Mouse (Mus musculus) heart, embryonic 15.5 days (tissue): ENCODE measurements around the gene Zbtb7a. TPM values are rescaled to one million over a fixed set of nuclear protein-coding genes. Genes with fewer than 3 reads are reported as not detected.
"Not testable (repeated sequence)": the region's sequence is repeated elsewhere in the genome, so short reads cannot be mapped to it uniquely, and the experiment has no call there.

Experiments
- ATAC-seq: fragments of 200-750 bp; cut with Nextera tagmentation; replicated peaks from 2 replicates; pipeline ENCODE4 v1.8.0; 2017; ENCODE audit warnings: low read depth, moderate TSS enrichment; ENCODE audit not compliant: insufficient number of reproducible peaks, insufficient read depth, low FRiP score
- H3K27ac ChIP-seq: fragments of 300-500 bp; sonication (generic); 2 replicates; pipeline ENCODE4 v1.5.1; 2015; ENCODE audit warnings: mild to moderate bottlenecking, inconsistent platforms
- H3K27me3 ChIP-seq: fragments of 300-500 bp; sonication (generic); 2 replicates; pipeline ENCODE4 v1.6.1; 2015; ENCODE audit warnings: inconsistent platforms
- H3K36me3 ChIP-seq: fragments of 300-500 bp; sonication (generic); 2 replicates; pipeline ENCODE4 v1.6.1; 2015; ENCODE audit warnings: mild to moderate bottlenecking, inconsistent platforms
- H3K4me1 ChIP-seq: fragments of 300-500 bp; sonication (generic); replicated peaks from 2 replicates; pipeline ENCODE4 v1.6.1; 2015; ENCODE audit warnings: inconsistent platforms
- H3K4me2 ChIP-seq: fragments of 300-500 bp; sonication (generic); 2 replicates; pipeline ENCODE4 v1.6.1; 2015; ENCODE audit warnings: inconsistent platforms, mild to moderate bottlenecking, moderate library complexity
- H3K4me3 ChIP-seq: fragments of 300-500 bp; sonication (generic); 2 replicates; pipeline ENCODE4 v1.5.1; 2015; ENCODE audit warnings: mild to moderate bottlenecking, inconsistent platforms
- H3K9ac ChIP-seq: fragments of 300-500 bp; sonication (generic); 2 replicates; pipeline ENCODE4 v1.6.1; 2015; ENCODE audit warnings: mild to moderate bottlenecking, inconsistent platforms
- H3K9me3 ChIP-seq: fragments of 300-500 bp; sonication (generic); replicated peaks from 2 replicates; pipeline ENCODE4 v1.6.1; 2016; ENCODE audit warnings: inconsistent platforms
- WGBS: fragments of 180-500 bp; shearing (Covaris S2); methylation state at CpG from one replicate; pipeline ENCODE4 v1.1.7; 2015; ENCODE audit warnings: mixed read lengths; 5-methylcytosine and 5-hydroxymethylcytosine counted together
- polyA plus RNA-seq: library from polyadenylated mRNA; unstranded; fragments of >200 nt; fragmentation: Nextera tagmentation; extraction: Ambion mirVana; gene quantifications from 2 replicates; pipeline ENCODE4 v1.2.1, GENCODE M21; 2015

Gene Zbtb7a
- polyA plus RNA-seq, 1 experiment from 2014 or later = 25.6 TPM

- Histone ChIP-seq H3K36me3 (peaks cover 24% of the 10 kb centered on the region), H3K4me3 (peak overlapping the region; percentile 36), H3K4me1 (peaks cover 57% of the 10 kb centered on the region), H3K27ac (peak overlapping the region; percentile 91), H3K9ac (no peak overlapping the region), H3K4me2 (peak overlapping the region; percentile 63), H3K9me3 (no peaks in the 10 kb centered on the region), H3K27me3 (no peaks in the 10 kb centered on the region)
- ATAC-seq = peak; percentile 29; the same call in 1 of the 2 replicates
- WGBS = 4% methylated on average over 29 of the region's 29 CpGs
Measured at GRCm38 (mm10) chr10:81174617-81175344, 39.8 kb downstream of the Zbtb7a start.

DNA sequence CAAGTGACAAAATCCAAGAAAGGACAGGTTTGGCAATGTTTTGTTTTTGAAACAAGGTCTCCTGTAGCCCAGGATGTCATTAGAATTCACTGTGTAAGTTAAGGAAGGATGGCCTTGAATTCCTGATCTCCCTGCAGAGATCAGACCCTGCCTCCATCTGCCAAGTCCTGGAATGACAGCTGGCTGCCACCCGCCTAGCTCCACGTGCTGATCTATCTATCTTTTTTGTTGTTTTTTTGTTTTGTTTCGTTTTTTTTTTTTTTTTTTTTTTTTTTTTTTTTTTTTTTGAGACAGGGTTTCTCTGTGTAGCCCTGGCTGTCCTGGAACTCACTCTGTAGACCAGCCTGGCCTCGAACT lies 40.3 kb downstream of the Zbtb7a start:
- peak overlapping the region; percentile 36 for H3K4me3 ChIP-seq

GRCm38 (mm10) chr10:81175936-81176465 lies 41.0 kb downstream of the Zbtb7a start:
- 4% methylated on average over 13 of the region's 13 CpGs for WGBS
- ATAC-seq = peak; percentile 2; the same call in 1 of the 2 replicates
- Histone ChIP-seq H3K4me2 (peak overlapping the region; percentile 84), H3K4me3 (peak overlapping the region; percentile 95), H3K27me3 (no peaks in the 10 kb centered on the region), H3K9ac (peak overlapping the region; percentile 39; the same call in 1 of the 2 replicates), H3K4me1 (peaks cover 67% of the 10 kb centered on the region), H3K9me3 (no peaks in the 10 kb centered on the region), H3K36me3 (peaks cover 36% of the 10 kb centered on the region), H3K27ac (peak overlapping the region; percentile 91)

More for the DNA sequence above, 40.3 kb downstream of the Zbtb7a start:
- not testable (repeated sequence) for H3K27me3 ChIP-seq, H3K9me3 ChIP-seq, ATAC-seq, H3K9ac ChIP-seq
- H3K4me2 ChIP-seq = peak overlapping the region; percentile 63
- WGBS = 14% methylated on average over 4 of the region's 4 CpGs
- peak overlapping the region; percentile 91 for H3K27ac ChIP-seq
- H3K36me3 ChIP-seq = peaks cover 29% of the 10 kb centered on the region
- peaks cover 62% of the 10 kb centered on the region for H3K4me1 ChIP-seq

DNA sequence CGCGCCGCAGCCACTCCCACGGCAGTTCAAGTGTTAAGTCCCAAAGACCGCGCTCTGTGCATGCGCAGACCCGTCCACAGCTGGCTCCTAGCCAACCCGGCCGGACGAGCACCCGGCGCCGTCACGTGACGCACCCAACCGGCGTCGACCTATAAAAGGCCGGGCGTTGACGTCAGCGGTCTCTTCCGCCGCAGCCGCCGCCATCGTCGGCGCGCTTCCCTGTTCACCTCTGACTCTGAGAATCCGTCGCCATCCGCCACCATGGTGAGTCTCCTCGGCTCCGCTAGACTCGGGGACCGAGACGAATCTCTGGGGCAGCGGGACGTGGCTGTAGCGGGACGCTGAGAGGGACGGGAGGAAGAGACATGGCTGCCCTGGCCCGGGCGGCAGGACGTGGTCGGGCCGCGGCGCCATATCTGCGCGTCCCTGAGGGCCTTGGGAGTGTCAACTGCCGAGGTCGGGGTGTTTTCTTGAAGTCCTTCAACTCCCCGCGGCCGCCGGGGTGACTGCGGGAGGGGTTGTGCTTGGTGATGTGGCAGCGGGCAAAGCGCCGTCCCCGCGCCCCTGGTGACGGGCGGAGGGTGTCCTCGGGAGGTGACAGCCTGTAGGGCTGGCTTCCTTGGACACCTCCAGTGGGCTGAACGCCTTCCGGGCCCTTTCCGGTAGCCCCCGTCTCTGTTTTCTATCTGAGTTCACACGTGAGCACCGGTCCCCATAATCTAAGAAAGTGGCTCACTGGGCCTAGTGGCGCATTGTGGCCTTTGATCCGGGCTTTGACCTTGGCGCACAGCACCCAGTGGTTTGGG lies 41.6 kb downstream of the Zbtb7a start, which contains the start of gene Eef2:
TSS of gene Eef2 (plus strand) at position 166 of the 806 bp plus-strand sequence.
- WGBS = under 1% methylated on average over 77 of the region's 77 CpGs
- peaks cover 43% of the 10 kb centered on the region for H3K36me3 ChIP-seq
- peak within 1 kb of the TSS; percentile 95 for H3K4me3 ChIP-seq
- H3K9ac ChIP-seq = peak within 1 kb of the TSS; percentile 97
- H3K27ac ChIP-seq = peak within 1 kb of the TSS; percentile 91
- H3K27me3 ChIP-seq = no peaks in the 10 kb centered on the region
- H3K9me3 ChIP-seq = no peaks in the 10 kb centered on the region
- H3K4me1 ChIP-seq = peaks cover 74% of the 10 kb centered on the region
- peak within 1 kb of the TSS; percentile 84 for H3K4me2 ChIP-seq
- ATAC-seq = peak; percentile 80

DNA sequence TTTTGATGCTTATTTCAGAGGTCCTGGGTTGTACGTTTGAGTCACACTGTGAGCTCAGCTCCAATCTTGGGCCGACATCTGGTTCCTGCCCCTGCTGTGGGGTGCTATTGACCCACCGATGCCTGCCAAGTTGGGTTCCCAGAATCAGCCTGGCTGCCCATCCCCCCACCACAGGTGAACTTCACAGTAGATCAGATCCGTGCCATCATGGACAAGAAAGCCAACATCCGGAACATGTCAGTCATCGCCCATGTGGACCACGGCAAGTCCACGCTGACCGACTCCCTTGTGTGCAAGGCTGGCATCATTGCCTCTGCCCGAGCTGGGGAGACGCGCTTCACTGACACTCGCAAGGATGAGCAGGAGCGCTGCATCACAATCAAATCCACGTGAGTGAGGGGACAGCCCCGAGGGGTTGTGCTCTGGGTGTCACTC lies 42.5 kb downstream of the Zbtb7a start:
- Histone ChIP-seq H3K4me2 (peak overlapping the region; percentile 84), H3K4me3 (peak overlapping the region; percentile 95), H3K27ac (peak overlapping the region; percentile 91), H3K27me3 (no peaks in the 10 kb centered on the region), H3K9me3 (no peaks in the 10 kb centered on the region), H3K36me3 (peaks cover 50% of the 10 kb centered on the region), H3K9ac (peak overlapping the region; percentile 97), H3K4me1 (peaks cover 81% of the 10 kb centered on the region)
- WGBS = 6% methylated on average over 16 of the region's 16 CpGs
- ATAC-seq = no peak

GRCm38 (mm10) chr10:81177958-81178712 lies 43.1 kb downstream of the Zbtb7a start:
- 52% methylated on average over 14 of the region's 14 CpGs for WGBS
- peak overlapping the region; percentile 91 for H3K27ac ChIP-seq

DNA sequence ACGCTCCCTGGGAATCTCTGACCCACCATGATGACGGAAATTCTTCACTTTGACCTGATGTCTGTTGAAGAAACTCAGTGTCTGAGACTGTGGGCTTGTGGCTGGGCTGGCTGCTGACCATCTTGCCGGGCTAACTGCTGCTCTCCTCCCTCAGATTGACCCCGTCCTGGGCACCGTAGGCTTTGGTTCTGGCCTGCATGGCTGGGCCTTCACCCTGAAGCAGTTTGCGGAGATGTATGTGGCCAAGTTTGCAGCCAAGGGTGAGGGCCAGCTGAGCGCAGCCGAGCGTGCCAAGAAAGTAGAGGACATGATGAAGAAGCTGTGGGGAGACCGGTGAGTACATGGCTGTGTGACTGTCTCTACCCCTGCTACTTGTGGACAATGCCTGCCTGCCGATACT lies 43.9 kb downstream of the Zbtb7a start:
- 90% methylated on average over 11 of the region's 11 CpGs for WGBS
- H3K36me3 ChIP-seq = peaks cover 52% of the 10 kb centered on the region
- H3K9me3 ChIP-seq = no peaks in the 10 kb centered on the region
- H3K4me3 ChIP-seq = peak overlapping the region; percentile 95; the same call in 1 of the 2 replicates
- peak overlapping the region; percentile 14; the same call in 1 of the 2 replicates for H3K27ac ChIP-seq
- ATAC-seq = no peak
- H3K4me2 ChIP-seq = no peak overlapping the region
- no peaks in the 10 kb centered on the region for H3K27me3 ChIP-seq
- H3K4me1 ChIP-seq = peaks cover 75% of the 10 kb centered on the region
- H3K9ac ChIP-seq = no peak overlapping the region

More at GRCm38 (mm10) chr10:81177958-81178712, 43.1 kb downstream of the Zbtb7a start:
- H3K27me3 ChIP-seq = no peaks in the 10 kb centered on the region
- peaks cover 50% of the 10 kb centered on the region for H3K36me3 ChIP-seq
- no peak for ATAC-seq
- peak overlapping the region; percentile 97 for H3K9ac ChIP-seq
- H3K4me3 ChIP-seq = peak overlapping the region; percentile 95
- peaks cover 77% of the 10 kb centered on the region for H3K4me1 ChIP-seq
- peak overlapping the region; percentile 84 for H3K4me2 ChIP-seq
- no peaks in the 10 kb centered on the region for H3K9me3 ChIP-seq

DNA sequence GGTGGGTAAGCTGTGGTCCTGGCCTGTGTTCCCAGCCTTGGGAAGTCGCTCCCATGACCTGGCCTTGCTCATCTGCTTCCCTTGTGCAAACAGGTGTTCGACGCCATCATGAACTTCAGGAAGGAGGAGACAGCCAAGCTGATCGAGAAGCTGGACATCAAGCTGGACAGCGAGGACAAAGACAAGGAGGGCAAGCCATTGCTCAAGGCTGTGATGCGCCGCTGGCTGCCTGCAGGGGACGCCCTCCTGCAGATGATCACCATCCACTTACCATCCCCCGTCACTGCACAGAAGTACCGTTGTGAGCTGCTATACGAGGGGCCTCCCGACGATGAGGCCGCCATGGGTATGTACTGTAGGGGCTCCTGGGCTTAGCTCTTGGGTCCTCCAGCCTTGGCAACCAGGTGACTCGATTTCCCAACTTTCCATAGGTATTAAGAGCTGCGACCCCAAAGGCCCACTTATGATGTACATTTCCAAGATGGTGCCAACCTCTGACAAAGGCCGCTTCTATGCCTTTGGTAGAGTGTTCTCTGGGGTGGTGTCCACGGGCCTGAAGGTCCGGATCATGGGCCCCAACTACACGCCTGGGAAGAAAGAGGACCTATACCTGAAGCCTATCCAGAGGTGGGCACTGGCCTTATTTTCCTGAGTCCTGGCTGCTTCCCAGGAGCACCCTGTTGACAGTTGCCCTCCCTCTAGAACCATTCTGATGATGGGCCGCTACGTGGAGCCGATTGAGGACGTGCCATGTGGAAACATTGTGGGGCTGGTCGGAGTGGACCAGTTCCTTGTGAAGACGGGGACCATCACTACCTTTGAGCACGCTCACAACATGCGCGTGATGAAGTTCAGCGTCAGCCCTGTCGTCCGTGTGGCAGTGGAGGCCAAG lies 44.7 kb downstream of the Zbtb7a start:
- 89% methylated on average over 32 of the region's 32 CpGs for WGBS
- 0 out of 2 replicates have a peak overlapping the region, but pooled peaks have one; percentile 11 for H3K9ac ChIP-seq
- no peak overlapping the region for H3K4me3 ChIP-seq
- H3K36me3 ChIP-seq = peaks cover 57% of the 10 kb centered on the region
- no peak overlapping the region for H3K4me2 ChIP-seq
- H3K9me3 ChIP-seq = no peaks in the 10 kb centered on the region
- peak overlapping the region; percentile 16; the same call in 1 of the 2 replicates for H3K27ac ChIP-seq
- peaks cover 75% of the 10 kb centered on the region for H3K4me1 ChIP-seq
- no peak for ATAC-seq
- H3K27me3 ChIP-seq = no peaks in the 10 kb centered on the region

DNA sequence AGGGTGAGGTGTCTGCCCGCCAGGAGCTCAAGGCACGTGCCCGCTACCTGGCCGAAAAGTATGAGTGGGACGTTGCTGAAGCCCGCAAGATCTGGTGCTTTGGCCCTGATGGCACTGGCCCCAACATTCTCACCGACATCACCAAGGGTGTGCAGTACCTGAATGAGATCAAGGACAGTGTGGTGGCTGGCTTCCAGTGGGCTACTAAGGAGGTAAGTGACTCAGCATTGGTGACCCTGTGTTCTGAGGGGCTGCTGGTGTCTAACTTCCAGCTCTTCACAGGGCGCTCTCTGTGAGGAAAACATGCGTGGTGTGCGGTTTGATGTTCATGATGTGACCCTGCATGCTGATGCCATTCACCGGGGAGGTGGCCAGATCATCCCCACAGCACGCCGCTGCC lies 45.9 kb downstream of the Zbtb7a start:
- Histone ChIP-seq H3K9ac (no peak overlapping the region), H3K4me3 (no peak overlapping the region), H3K9me3 (no peaks in the 10 kb centered on the region), H3K4me2 (no peak overlapping the region), H3K36me3 (peaks cover 62% of the 10 kb centered on the region), H3K27me3 (no peaks in the 10 kb centered on the region), H3K27ac (0 out of 2 replicates have a peak overlapping the region, but pooled peaks have one; percentile 16), H3K4me1 (peaks cover 70% of the 10 kb centered on the region)
- ATAC-seq = no peak
- WGBS = 92% methylated on average over 13 of the region's 13 CpGs

DNA sequence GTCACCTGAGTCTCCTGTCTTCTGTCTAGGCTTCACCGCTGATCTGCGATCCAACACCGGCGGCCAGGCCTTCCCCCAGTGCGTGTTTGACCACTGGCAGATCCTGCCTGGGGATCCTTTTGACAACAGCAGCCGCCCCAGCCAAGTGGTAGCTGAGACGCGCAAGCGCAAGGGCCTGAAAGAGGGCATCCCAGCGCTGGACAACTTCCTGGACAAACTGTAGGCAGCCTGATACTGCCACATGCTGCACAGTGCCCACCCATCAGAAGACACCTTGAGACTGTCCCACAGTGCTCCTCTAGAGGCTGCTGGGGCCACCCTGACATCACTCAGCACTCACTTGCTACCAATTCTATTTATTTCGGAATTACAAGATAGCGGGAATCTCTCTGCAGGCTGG lies 46.8 kb downstream of the Zbtb7a start:
- H3K36me3 ChIP-seq = peaks cover 68% of the 10 kb centered on the region
- H3K4me1 ChIP-seq = peaks cover 69% of the 10 kb centered on the region
- not testable (repeated sequence) for H3K9ac ChIP-seq, H3K4me2 ChIP-seq, ATAC-seq, H3K27me3 ChIP-seq, H3K9me3 ChIP-seq, H3K4me3 ChIP-seq
- H3K27ac ChIP-seq = peak overlapping the region; percentile 95
- 74% methylated on average over 12 of the region's 12 CpGs for WGBS
